Mouse (Mus musculus): ENCODE measurements at regions not wholly inside any gene's neighbourhood (a gene's known extent, or its start where the extent isn't known, plus 50 kb on each side); places are given as distances from the start of the nearest gene placed in this dataset.

DNA sequence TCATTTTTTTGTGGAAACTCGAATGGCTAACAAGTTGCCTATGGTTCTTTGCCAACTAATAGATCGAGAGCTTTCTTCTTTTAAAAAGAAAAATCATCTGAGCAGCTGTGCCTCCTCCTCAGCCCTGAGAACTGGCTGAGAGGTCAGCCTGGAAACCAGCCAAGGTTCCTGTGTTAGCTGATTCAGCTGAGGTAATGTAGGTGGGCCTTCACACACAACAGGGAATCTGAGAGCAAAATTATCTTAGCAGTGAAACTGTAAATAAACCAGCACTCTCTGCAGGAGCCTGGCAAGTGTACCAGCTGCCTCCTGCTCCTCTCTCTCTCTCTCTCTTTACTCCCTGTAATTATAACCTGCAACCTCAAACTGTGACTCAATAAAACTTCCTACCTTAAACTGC is 364.4 kb upstream of the Khdrbs2 start:
- intact Hi-C loops (cut with DNase I), result no loop called here
- peak; percentile 73 for DNase-seq
